Mouse (Mus musculus): ENCODE measurements around the gene Msi2.
A peak's percentile ranks its signal among the peaks of the same experiment; 100 is the strongest.

The Msi2 gene

DNA sequence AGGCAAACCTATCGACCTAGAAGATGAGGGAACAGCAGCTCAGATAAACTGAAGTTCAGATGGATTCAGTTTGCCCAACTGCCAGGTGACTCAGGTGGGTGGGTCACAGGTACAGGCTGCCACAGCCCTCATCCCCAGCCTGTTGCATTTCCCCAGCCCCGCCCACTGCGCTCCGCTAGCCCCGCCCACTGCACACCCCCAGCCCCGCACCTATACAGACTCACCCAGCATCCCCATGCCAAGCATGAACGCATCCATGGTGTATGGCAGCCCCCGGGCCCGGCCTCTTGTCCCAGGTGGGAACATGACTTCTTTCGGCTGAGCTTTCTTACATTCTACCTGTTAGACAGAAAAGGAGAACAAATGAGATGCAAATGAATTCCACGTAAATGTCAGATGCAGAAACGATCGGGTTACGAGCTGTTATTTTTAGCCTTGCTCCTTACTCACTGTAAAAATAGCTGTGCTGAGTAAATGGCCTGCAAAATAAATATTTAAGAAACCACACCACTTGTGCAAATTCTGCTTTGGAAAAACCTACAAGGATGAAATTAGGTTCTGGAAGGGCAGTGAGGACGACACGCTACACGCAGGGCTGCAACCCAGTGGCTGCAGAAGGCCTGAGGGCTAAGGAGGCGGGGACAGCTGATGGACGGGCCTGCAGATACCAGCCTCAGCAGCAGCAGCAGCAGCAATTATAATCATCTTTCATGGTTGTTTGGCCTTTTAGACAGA is 323.8 kb downstream of the Msi2 start:
- no peak for DNase-seq

DNA sequence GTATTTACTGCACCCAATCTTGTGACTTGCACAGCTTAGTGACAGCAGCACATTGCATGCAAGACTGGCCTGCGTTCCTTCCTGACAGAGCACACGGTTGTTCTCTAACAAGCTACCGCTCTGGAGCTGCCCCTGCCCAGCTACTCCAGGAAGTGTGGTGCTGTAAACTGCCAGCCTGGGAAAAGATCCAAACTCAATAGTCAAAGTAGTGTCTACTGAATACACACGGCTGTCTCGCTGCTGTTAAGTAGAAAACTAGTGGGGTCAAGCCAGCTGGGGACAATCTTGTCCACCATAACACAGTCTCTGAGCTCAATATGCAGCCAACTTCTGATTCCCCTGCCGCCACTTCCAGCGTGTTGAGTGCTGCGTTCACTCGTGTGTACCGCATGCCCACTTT is 325.6 kb downstream of the Msi2 start:
- DNase-seq = no peak

GRCm38 (mm10) chr11:88391181-88391814 is 327.0 kb downstream of the Msi2 start:
- DNase-seq = no peak

- no peak for DNase-seq
Observed at GRCm38 (mm10) chr11:88389530-88389929, 328.8 kb downstream of the Msi2 start.

GRCm38 (mm10) chr11:88386916-88387315 is 331.4 kb downstream of the Msi2 start:
- DNase-seq = no peak

GRCm38 (mm10) chr11:88382449-88382848 is 335.9 kb downstream of the Msi2 start:
- no peak for DNase-seq

GRCm38 (mm10) chr11:88381145-88381909 is 337.0 kb downstream of the Msi2 start:
- no peak for DNase-seq

DNA sequence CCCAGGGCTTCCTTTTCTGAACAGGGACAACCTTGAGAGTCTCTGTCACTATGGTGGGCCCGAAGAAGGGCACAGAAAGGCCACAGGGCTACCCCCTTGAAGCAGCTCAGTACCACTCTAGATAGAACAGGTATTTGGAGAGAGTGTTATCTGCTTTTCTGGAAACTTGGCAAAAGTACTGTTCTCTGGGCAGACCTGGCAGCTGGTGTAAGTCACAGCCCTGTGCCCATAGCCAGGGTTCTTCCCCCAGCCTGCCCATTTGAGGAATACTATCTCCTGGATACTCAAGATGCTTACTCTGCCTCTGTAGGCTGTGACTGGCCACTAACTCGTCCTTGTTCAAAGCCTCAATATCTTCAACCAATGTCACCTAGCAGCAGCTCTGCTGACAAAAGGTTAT is 338.7 kb downstream of the Msi2 start:
- DNase-seq = no peak

DNA sequence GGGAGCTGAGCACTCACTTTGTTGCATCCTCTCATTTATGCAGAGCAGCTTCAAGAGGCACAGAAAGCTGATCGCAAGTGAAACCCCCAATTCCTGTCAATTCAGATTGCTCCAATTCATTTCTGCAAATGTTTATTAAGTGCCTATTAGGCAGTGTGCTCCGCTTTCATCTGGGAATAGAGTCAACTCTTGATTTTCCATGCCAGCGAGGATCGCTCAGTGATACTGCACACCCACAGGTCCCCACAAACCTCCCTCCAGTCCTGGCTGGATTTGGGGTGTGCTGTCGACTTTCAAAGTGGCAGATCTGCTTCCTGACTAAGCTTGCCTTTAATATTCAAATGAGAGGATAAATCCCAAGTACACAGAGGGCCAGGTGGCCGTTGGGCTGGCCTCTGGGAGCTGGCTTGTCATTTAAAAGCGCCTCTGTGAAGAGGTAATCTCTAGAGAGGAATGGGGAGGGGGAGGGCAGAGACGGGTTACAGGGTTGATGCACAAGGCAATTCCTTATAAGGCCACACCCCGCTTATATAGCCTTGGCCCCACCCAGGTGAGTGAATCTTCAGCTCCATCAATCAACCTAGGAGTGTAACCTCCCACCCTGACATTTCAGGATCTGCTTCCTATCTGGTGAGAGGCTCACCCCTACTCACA is 339.5 kb downstream of the Msi2 start:
- DNase-seq = no peak

GRCm38 (mm10) chr11:88372589-88372988 is 345.7 kb downstream of the Msi2 start:
- DNase-seq = no peak

GRCm38 (mm10) chr11:88369898-88370297 is 348.4 kb downstream of the Msi2 start:
- no peak for DNase-seq

DNA sequence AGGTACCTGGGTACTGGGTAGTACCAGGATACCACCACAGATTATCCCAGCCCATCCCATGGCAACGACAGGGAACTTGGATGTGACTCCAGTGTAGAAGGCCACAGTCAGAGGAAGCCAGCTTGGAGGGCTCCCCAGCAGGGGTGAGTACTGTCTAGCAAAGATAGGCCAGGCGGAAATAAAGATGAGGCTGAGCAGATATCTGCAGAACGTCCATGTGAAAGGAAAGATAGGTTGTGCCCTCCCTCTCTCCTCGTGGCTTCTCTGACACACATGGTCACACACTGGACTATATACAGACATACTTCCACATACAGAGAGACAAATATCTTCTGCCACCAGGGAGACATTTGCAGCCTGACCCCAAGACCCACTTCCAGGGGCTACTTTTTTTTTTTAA is 350.8 kb downstream of the Msi2 start:
- DNase-seq = no peak

GRCm38 (mm10) chr11:88365914-88366540 is 352.3 kb downstream of the Msi2 start:
- DNase-seq = no peak

DNA sequence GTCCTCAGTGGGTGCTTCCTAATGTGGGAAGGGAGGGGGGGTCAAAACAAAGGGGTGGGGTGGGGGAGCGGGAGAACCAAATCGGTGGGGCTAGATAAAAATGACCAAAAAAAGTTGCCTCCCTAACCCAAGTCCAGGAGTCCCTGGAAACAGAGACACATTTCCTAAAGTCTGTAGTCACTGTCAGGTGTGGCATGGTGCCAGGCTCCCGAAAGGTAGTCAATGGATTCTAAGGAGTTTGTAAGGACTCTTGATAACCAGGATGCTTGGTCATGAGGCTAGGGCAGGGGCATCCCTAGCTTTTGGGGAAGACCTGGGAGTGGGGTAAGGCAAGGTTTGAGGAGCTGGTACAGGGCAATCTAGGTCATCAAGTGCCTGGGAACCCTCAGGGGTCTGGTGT is 354.1 kb downstream of the Msi2 start:
- DNase-seq = no peak

GRCm38 (mm10) chr11:88363481-88363880 is 354.8 kb downstream of the Msi2 start:
- DNase-seq = no peak

GRCm38 (mm10) chr11:88359736-88360135 is 358.6 kb downstream of the Msi2 start:
- DNase-seq = no peak

GRCm38 (mm10) chr11:88357325-88357724 is 361.0 kb downstream of the Msi2 start:
- DNase-seq = no peak

DNA sequence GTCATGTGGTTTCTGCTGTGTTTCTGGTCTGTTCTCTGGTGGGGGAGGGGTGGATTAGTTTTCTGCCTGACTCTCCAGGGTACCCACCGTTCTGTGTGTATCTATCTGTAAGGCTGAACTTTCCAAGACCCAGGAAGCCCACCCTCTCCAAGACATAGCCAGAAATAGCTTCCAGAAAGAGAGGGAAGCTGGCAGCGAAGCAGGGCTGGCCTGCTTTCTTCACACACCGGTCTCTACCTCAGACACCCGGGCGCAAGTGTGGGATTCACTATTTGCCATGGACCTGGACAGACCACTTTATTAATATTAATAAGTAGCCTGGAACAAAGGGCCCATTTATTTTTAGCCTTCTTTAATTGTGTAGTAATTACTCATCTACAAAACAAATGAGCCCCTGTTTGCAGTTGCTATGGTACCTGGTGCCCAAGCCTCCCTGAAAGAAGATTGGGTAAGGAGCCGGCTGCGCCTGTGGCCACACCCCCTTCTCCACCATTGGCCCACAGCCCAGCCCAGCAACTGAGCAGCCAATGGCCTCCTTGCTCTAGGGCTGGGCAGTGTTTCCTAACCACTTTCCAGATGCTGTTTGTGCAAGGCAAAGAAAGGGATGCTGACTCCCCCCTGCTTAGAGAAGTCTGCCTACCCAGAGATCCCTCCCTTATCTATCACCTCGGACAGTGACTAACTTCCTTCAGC is 361.6 kb downstream of the Msi2 start:
- DNase-seq = peak; percentile 74

GRCm38 (mm10) chr11:88356016-88356415 is 362.3 kb downstream of the Msi2 start:
- DNase-seq = no peak

GRCm38 (mm10) chr11:88354771-88355170 is 363.5 kb downstream of the Msi2 start:
- no peak for DNase-seq

GRCm38 (mm10) chr11:88351722-88352473 is 366.4 kb downstream of the Msi2 start:
- DNase-seq = no peak

DNA sequence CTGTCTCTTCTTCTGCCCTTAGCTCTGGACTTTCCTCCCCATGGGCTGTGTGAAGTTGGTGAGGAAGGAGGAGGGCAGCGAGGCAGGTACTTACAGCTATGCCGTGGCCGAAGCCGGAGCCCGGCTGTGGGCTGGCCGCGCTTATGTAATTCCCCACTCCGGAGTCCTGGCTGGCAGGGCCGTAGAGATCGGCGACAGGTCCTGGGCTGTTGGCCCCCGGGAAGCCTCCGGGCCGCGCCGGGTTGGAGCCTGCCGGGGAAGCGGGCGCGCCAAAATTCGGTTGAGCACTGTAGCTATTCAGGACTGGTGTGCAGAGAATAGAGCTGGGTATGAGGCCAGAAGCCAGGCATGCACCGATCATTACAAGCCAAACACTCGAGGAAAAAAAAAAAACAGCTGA is 369.6 kb downstream of the Msi2 start:
- DNase-seq = no peak
